Mouse (Mus musculus) heart, adult 9 months (tissue): Measurements from ENCODE around the gene Lgr5.

Source experiments
- DNase-seq, 2 experiments: peaks; one replicate each; pipeline ENCODE4 v3.0.0; 2022; ENCODE audit warnings: low spot score in 2 of 2

Lgr5 gene

GRCm38 (mm10) chr10:115505631-115506239 is 81.8 kb downstream of the Lgr5 start:
- no peak for DNase-seq

GRCm38 (mm10) chr10:115505155-115505554 is 82.4 kb downstream of the Lgr5 start:
- DNase-seq: no peak

- DNase-seq: no peak
Observed at GRCm38 (mm10) chr10:115493778-115494141, 93.8 kb downstream of the Lgr5 start.

GRCm38 (mm10) chr10:115492956-115493777 is 94.4 kb downstream of the Lgr5 start:
- no peak for DNase-seq

GRCm38 (mm10) chr10:115491803-115492510 is 95.6 kb downstream of the Lgr5 start:
- DNase-seq: no peak

- DNase-seq: no peak
Observed at GRCm38 (mm10) chr10:115485602-115486001, 102.0 kb downstream of the Lgr5 start.

- no peak for DNase-seq
Observed at GRCm38 (mm10) chr10:115484660-115485059, 102.9 kb downstream of the Lgr5 start.

- DNase-seq: no peak
Observed at GRCm38 (mm10) chr10:115478441-115479141, 109.0 kb downstream of the Lgr5 start.

- no peak for DNase-seq
Observed at GRCm38 (mm10) chr10:115476506-115476905, 111.1 kb downstream of the Lgr5 start.

- no peak for DNase-seq
Observed at GRCm38 (mm10) chr10:115475000-115475550, 112.5 kb downstream of the Lgr5 start.

GRCm38 (mm10) chr10:115473213-115473961 is 114.2 kb downstream of the Lgr5 start:
- DNase-seq: no peak

- no peak for DNase-seq
Observed at GRCm38 (mm10) chr10:115470621-115471334, 116.8 kb downstream of the Lgr5 start.

- no peak for DNase-seq
Observed at GRCm38 (mm10) chr10:115469040-115469439, 118.5 kb downstream of the Lgr5 start.

GRCm38 (mm10) chr10:115468632-115469031 is 118.9 kb downstream of the Lgr5 start:
- DNase-seq: no peak

GRCm38 (mm10) chr10:115467985-115468384 is 119.6 kb downstream of the Lgr5 start:
- DNase-seq: no peak

- DNase-seq: no peak
Observed at GRCm38 (mm10) chr10:115465778-115466177, 121.8 kb downstream of the Lgr5 start.

- DNase-seq: no peak
Observed at GRCm38 (mm10) chr10:115465072-115465471, 122.5 kb downstream of the Lgr5 start.

- no peak for DNase-seq
Observed at GRCm38 (mm10) chr10:115462646-115463045, 124.9 kb downstream of the Lgr5 start.

- no peak for DNase-seq
Observed at GRCm38 (mm10) chr10:115457368-115458021, 130.1 kb downstream of the Lgr5 start.

- DNase-seq: no peak
Observed at GRCm38 (mm10) chr10:115448614-115449013, 139.0 kb downstream of the Lgr5 start.
